Mouse (Mus musculus): ENCODE results near the gene Pdzd2.

Gene Pdzd2

GRCm38 (mm10) chr15:12432879-12433278 is 306.8 kb downstream of the Pdzd2 start:
- no peak for DNase-seq (ENCODE audit: low read depth, low spot score)

GRCm38 (mm10) chr15:12432320-12432719 is 307.4 kb downstream of the Pdzd2 start:
- no peak for DNase-seq (ENCODE audit: low read depth, low spot score)

GRCm38 (mm10) chr15:12431684-12432083 is 308.0 kb downstream of the Pdzd2 start:
- peak; percentile 68 for DNase-seq (ENCODE audit: low read depth, low spot score)

- no peak for DNase-seq (ENCODE audit: low read depth, low spot score)
Measured at GRCm38 (mm10) chr15:12431188-12431587, 308.5 kb downstream of the Pdzd2 start.

GRCm38 (mm10) chr15:12430670-12431069 is 309.1 kb downstream of the Pdzd2 start:
- no peak for DNase-seq (ENCODE audit: low read depth, low spot score)

- DNase-seq (ENCODE audit: low read depth, low spot score) = no peak
Measured at GRCm38 (mm10) chr15:12429572-12430431, 309.9 kb downstream of the Pdzd2 start.

GRCm38 (mm10) chr15:12427818-12428217 is 311.9 kb downstream of the Pdzd2 start:
- no peak for DNase-seq (ENCODE audit: low read depth, low spot score)

GRCm38 (mm10) chr15:12426342-12426741 is 313.4 kb downstream of the Pdzd2 start:
- DNase-seq (ENCODE audit: low read depth, low spot score) = no peak

- DNase-seq (ENCODE audit: low read depth, low spot score) = peak; percentile 35
Measured at GRCm38 (mm10) chr15:12425049-12425627, 314.6 kb downstream of the Pdzd2 start.

GRCm38 (mm10) chr15:12424187-12424586 is 315.5 kb downstream of the Pdzd2 start:
- DNase-seq (ENCODE audit: low read depth, low spot score) = no peak

GRCm38 (mm10) chr15:12420915-12421314 is 318.8 kb downstream of the Pdzd2 start:
- no peak for DNase-seq (ENCODE audit: low read depth, low spot score)

GRCm38 (mm10) chr15:12420376-12420775 is 319.3 kb downstream of the Pdzd2 start:
- no peak for DNase-seq (ENCODE audit: low read depth, low spot score)

- DNase-seq (ENCODE audit: low read depth, low spot score) = no peak
Measured at GRCm38 (mm10) chr15:12419446-12419845, 320.3 kb downstream of the Pdzd2 start.

- peak; percentile 61 for DNase-seq (ENCODE audit: low read depth, low spot score)
Measured at GRCm38 (mm10) chr15:12415536-12416200, 324.1 kb downstream of the Pdzd2 start.

- peak; percentile 68 for DNase-seq (ENCODE audit: low read depth, low spot score)
Measured at GRCm38 (mm10) chr15:12414696-12415095, 325.0 kb downstream of the Pdzd2 start.

- peak; percentile 71 for DNase-seq (ENCODE audit: low read depth, low spot score)
Measured at GRCm38 (mm10) chr15:12408205-12408604, 331.5 kb downstream of the Pdzd2 start.

GRCm38 (mm10) chr15:12405592-12405991 is 334.1 kb downstream of the Pdzd2 start:
- DNase-seq (ENCODE audit: low read depth, low spot score) = no peak

GRCm38 (mm10) chr15:12397032-12397431 is 342.7 kb downstream of the Pdzd2 start:
- DNase-seq (ENCODE audit: low read depth, low spot score) = no peak

- DNase-seq (ENCODE audit: low read depth, low spot score) = no peak
Measured at GRCm38 (mm10) chr15:12394758-12395157, 345.0 kb downstream of the Pdzd2 start.

- no peak for DNase-seq (ENCODE audit: low read depth, low spot score)
Measured at GRCm38 (mm10) chr15:12388726-12389489, 350.8 kb downstream of the Pdzd2 start.

GRCm38 (mm10) chr15:12384679-12385078 is 355.0 kb downstream of the Pdzd2 start:
- DNase-seq (ENCODE audit: low read depth, low spot score) = no peak

- DNase-seq (ENCODE audit: low read depth, low spot score) = peak; percentile 27
Measured at GRCm38 (mm10) chr15:12380548-12380947, 359.2 kb downstream of the Pdzd2 start.
